Mouse (Mus musculus) kidney, adult 8-10 months (tissue): Measurements from ENCODE around the gene Pacrg.

Experiments used
- DNase-seq, 2 experiments: peaks; one replicate each; pipeline ENCODE4 v3.0.0; 2022

The Pacrg gene

GRCm38 (mm10) chr17:10620621-10621020, 219.5 kb downstream of the Pacrg start:
- DNase-seq = no peak

DNA sequence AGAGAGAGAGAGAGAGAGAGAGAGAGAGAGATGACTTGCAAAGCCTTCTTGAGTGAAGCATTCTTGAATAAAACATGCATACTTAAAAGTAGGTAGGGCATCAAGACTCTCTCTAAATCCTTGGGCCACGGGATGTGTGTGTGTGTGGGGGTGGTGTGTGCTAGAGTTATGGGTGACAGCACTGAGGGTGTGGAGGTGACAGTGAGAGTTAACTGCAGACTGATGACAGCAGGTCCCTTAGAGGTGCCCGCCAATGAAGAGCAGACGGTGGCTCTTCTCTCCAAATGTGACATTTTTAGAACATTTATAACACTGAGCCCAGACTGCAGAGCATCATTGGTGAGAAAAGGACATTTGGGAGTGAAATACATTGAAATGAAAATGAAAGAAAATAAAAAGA, 220.2 kb downstream of the Pacrg start:
- no peak for DNase-seq

- DNase-seq = no peak
Observed at GRCm38 (mm10) chr17:10617656-10618055, 222.5 kb downstream of the Pacrg start.

- DNase-seq = no peak
Observed at GRCm38 (mm10) chr17:10615611-10616010, 224.5 kb downstream of the Pacrg start.

DNA sequence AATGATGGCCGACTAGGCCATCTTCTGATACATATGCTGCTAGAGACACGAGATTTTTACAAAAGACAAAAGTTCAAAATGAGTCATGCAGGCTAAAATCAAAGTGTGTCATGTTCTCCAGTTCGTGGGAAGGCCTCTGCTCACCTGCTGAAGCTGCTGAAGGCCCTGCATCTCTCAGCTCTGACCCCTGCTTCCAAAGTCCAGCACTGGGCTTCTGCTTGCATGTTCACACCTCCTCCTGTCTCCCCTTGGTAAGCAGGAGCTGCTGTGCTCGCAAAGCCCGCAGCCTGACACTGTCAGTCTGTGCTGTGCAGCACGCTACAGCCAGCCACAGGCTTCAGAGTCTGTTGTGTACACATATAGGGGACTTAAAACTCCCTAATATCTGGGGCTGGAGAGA, 225.4 kb downstream of the Pacrg start:
- DNase-seq = peak; percentile 29 to 39

- no peak for DNase-seq
Observed at GRCm38 (mm10) chr17:10611626-10612025, 228.5 kb downstream of the Pacrg start.

DNA sequence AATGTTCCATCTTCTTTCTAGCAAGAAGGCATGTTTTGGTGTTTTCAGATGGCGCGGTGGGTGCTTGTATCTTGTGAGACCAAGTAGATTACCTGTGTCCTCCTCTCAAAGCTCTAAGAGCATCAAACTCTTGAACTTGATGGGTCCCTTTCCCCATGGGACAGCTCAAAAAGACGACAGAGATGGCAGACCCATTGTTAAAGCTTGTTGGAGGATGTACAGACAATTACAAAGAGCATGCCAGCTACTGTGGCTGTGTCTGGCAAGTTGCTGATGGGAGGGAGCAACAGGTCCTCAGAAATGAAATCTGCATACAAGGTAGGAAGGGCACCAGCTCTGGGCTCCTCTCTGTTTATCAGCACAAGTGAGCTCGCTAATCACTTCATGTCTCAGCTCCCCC, 232.0 kb downstream of the Pacrg start:
- no peak for DNase-seq

- DNase-seq = no peak
Observed at GRCm38 (mm10) chr17:10606090-10606489, 234.0 kb downstream of the Pacrg start.

- no peak for DNase-seq
Observed at GRCm38 (mm10) chr17:10597741-10598140, 242.4 kb downstream of the Pacrg start.

DNA sequence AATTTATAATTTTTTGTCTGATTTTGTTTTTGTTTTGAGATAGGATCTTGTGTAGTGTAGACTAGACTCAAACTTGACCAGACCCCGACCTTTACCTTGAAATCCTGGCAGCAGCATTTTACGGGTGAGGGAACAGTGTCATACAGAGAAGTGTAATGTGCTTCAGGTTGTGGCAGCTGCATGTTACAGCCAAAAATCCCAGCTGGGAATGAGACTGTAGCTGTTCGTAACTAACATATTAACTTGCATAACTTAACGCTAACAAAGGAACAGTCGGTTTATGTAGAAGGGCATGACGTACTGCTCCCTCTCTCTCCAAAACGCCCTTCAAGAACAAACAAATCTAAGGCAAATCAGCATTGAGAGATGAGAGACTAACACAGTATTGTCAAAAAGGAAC, 250.5 kb downstream of the Pacrg start:
- DNase-seq = no peak

- DNase-seq = no peak
Observed at GRCm38 (mm10) chr17:10588922-10589400, 251.2 kb downstream of the Pacrg start.

- DNase-seq = no peak
Observed at GRCm38 (mm10) chr17:10583301-10583700, 256.8 kb downstream of the Pacrg start.

DNA sequence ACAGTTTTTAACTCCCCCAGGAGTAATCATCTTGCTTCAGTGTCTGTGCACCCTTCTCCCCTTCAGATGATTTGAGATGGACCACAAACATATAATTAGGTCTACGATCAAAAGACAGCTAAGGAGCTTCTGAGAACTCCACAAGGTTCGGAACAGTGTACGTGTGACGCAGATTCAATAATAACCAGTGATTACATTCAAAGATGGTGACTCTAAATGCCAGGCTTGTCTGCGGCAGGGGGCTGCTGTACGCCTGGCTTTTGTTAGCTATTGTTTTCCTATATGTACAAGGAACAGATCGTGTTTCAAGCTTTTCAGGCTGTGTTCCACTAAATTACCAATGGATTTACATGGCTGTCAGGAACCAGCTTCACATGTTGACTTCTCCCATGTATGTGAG, 264.8 kb downstream of the Pacrg start:
- no peak for DNase-seq

- no peak for DNase-seq
Observed at GRCm38 (mm10) chr17:10572436-10572835, 267.7 kb downstream of the Pacrg start.

DNA sequence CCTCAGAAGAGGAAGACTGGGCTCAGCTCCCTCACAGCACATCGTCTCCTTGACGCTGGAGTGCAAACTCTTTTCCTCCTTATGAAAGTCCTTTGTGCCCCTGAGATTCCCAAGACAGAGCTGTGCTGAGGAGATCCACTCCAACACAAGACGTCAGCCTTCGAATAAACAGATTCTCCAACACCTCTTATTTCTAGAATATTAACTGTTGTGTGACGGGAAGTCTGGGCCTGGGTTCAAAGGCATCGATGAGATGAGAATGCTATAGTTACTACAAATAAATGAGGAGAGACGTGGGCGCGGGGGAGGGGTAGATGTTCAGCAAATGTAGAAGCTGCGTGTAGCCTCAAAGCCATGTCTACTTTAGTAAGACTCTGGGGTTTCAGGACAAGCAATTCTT, 270.8 kb downstream of the Pacrg start:
- no peak for DNase-seq

GRCm38 (mm10) chr17:10567411-10567810, 272.7 kb downstream of the Pacrg start:
- no peak for DNase-seq

- no peak for DNase-seq
Observed at GRCm38 (mm10) chr17:10564191-10564590, 275.9 kb downstream of the Pacrg start.

DNA sequence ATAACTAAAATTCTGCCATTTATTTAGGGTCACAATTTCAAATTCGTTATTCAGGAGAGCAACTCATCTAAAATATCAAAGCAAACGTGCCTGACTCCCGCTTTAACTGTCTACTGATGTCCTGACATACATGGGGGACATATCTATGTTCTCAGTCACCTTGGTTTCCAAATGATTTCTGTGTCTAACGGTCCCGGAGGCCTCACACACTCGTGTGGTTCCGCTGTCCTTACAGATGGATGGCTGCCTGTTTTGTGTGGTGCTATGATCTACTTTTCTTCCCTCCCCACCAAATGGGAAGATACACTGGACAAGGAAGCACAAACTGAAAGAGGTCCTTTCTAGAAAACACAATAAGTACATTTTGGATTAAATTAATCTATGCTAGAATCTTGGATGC, 277.2 kb downstream of the Pacrg start:
- DNase-seq = no peak

- DNase-seq = no peak
Observed at GRCm38 (mm10) chr17:10560053-10560452, 280.1 kb downstream of the Pacrg start.

DNA sequence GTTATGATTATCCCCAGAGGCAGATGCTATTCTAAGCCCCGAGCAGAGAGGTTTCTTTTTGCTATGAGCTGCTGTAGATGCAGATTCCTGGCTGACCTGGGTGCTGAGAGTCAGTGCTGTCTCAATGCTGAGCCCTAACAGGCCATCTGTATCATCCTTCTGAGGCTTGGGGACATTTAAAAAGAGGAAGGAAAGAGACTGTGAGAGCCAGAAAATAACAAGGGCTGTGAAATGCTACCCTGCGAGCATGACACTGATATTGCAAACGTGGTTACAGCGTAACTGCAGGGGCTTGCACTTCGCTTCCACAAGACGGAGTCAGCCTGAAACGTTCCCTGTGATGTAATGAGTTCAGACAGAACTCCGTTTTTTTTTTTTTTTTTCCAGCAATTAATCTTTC, 281.4 kb downstream of the Pacrg start:
- DNase-seq = no peak

GRCm38 (mm10) chr17:10552295-10553056, 287.6 kb downstream of the Pacrg start:
- DNase-seq = no peak

GRCm38 (mm10) chr17:10550781-10551520, 289.2 kb downstream of the Pacrg start:
- DNase-seq = no peak

DNA sequence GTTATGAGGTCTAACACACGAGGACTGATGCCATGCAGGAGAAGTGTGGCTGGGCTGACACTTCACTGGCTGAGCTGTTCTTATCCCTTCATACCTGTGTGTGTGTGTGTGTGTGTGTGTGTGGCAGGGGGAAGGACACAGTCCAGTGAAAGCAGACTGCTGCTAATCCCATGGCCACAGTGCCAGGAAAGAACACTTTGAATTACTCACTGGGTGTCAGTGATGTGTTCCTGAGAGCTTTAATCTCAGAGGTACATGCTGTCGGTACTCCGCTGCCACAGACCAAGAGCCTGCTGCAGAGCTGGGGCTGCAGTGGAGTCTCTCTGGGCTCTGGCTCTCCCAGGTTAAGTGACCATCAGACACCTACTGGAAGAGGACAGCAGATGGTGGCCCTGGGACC, 290.3 kb downstream of the Pacrg start:
- no peak for DNase-seq

- DNase-seq = no peak
Observed at GRCm38 (mm10) chr17:10548969-10549368, 291.1 kb downstream of the Pacrg start.
